Mouse (Mus musculus): ENCODE measurements at regions not wholly inside any gene's neighbourhood (a gene's known extent, or its start where the extent isn't known, plus 50 kb on each side); places are given as distances from the start of the nearest gene placed in this dataset.

- TF ChIP-seq POLR2A (IDR thresholded peaks at IDR 0.05; ENCODE audit: control insufficient read depth in 1 of 2, insufficient read depth in 1 of 2, low read depth in 1 of 2, low read length in 2 of 2, poor library complexity in 1 of 2) (no peak), TBP (IDR thresholded peaks at IDR 0.05; ENCODE audit: low read depth, low read length) (no peak), CTCF (IDR thresholded peaks at IDR 0.05 in 2 of 3, conservative IDR thresholded peaks at IDR 0.05 in 1 of 3; ENCODE audit: control insufficient read depth in 1 of 3, insufficient read depth in 1 of 3, low read depth in 2 of 3, low read length in 3 of 3, poor library complexity in 1 of 3, severe bottlenecking in 1 of 3) (no peak), USF2 (IDR thresholded peaks at IDR 0.05; ENCODE audit: borderline replicate concordance in 1 of 2, insufficient read depth in 1 of 2, low read depth in 1 of 2, low read length in 2 of 2) (no peak), MYC (IDR thresholded peaks at IDR 0.05; ENCODE audit: low read depth, low read length) (no peak), MXI1 (IDR thresholded peaks at IDR 0.05; ENCODE audit: low read depth, low read length) (no peak), MEF2A (IDR thresholded peaks at IDR 0.05; ENCODE audit: extremely low read depth, insufficient replicate concordance, low read depth, low read length, poor library complexity, severe bottlenecking) (no peak), TAL1 (IDR thresholded peaks at IDR 0.05; ENCODE audit: low read length) (no peak), POLR2AphosphoS2 (IDR thresholded peaks at IDR 0.05; ENCODE audit: low read length) (no peak), GATA1 (IDR thresholded peaks at IDR 0.05; ENCODE audit: low read depth, low read length) (no peak), POLR2AphosphoS5 (IDR thresholded peaks at IDR 0.05; ENCODE audit: borderline replicate concordance, low read depth, low read length) (no peak), EP300 (IDR thresholded peaks at IDR 0.05; ENCODE audit: low read depth in 1 of 2, low read length in 2 of 2) (no peak), SMC3 (IDR thresholded peaks at IDR 0.05; ENCODE audit: low read depth, low read length) (no peak)
Observed at GRCm38 (mm10) chr3:61288195-61288594, 73.2 kb upstream of the Rap2b start.

Data from MEL (cell line).